Mouse (Mus musculus): ENCODE measurements at regions not wholly inside any gene's neighbourhood (a gene's known extent, or its start where the extent isn't known, plus 50 kb on each side); places are given as distances from the start of the nearest gene placed in this dataset.
A peak's percentile ranks its signal among the peaks of the same experiment; 100 is the strongest.

GRCm38 (mm10) chr2:103891240-103891767 lies 66.5 kb upstream of the Lmo2 start:
- TF ChIP-seq ZNF384 (IDR thresholded peaks at IDR 0.05; ENCODE audit: low read depth, low read length) (0 out of 2 replicates have a peak, but pooled peaks have one; percentile 35), MAFK (IDR thresholded peaks at IDR 0.05; ENCODE audit: insufficient read depth, low read depth, low read length) (no peak), ZC3H11A (IDR thresholded peaks at IDR 0.05; ENCODE audit: borderline replicate concordance, low read depth, low read length) (no peak)

Data from ES-E14 (cell line).